Mouse (Mus musculus): ENCODE results near the gene Med23. TPM values are rescaled to one million over a fixed set of nuclear protein-coding genes. Genes with fewer than 3 reads are reported as not detected.

The Med23 gene
- 14.5 and 30.5 TPM in 2 replicates for polyA plus RNA-seq (2012; rRNA removed; ENCODE audit: low replicate concordance)

DNA sequence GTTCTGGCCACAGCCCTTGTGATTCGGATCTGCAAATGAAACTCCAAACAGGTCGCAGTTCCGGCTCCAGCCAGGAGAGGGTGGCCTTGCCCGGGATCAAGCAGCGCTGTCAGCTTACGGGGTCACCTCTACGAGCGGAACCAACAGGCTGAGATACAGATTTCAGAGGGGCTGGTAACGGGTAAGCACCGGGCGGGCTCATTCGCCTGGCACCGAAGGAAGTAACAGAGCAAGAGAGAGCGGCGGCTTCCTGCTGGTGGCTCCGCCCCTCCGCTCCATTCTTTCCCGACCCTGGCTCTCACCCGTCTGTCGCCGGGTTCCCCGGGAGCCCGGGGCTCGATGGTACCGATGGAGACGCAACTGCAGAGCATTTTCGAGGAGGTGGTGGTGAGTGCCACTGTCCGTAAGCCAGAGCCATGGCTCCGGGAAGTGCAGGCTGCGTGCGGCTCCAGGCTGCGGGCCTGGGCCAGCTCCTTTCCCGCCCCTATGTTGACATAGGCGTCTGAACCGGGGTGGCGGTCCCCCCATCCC is at the start of gene Med23:
Gene Med23, plus strand, starts transcription at position 227 of the 531 bp plus-strand sequence.

GRCm38 (mm10) chr10:24842676-24843075 is 27.1 kb upstream of the Med23 start, which contains the start of gene Enpp3:
Gene Enpp3, minus strand, starts transcription at chr10:24842823.

DNA sequence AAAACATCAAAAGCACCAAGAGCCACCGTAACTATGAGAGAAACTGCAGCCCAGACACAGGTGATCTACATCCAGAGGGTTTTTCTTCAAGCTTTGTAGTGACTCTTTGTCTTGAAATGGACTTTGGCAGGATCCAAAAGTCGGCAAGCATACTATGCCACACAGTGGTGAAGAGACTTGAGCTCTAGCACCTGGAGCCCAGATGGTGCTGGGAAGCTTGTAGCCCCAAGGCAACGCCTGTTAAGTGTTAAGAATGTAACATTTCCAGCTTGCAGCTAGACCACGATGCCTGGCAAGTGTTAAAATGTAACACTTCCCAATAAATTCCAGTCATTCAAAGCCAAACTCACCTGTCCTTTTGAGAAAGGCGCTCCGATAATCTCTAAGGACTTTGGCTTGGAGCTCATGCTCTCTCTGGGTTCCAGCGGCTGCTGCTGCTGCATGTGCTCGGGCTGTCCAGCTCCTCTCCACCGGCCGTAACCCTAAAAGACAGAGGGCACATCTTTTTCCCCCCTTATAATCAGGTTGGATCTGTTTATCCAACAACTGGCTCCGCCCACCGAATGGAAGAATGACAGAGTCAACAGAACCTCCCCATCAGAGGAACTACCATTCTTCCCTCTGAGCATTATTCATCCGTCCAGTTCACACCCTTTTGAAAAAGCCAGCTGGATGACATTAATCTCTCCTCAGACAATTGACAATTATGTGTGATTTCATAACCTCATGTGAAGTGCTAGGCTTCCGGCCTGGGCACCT is 57.4 kb downstream of the Med23 start, which contains the start of gene Arg1:
Gene Arg1, minus strand, starts transcription at position 523 of the 759 bp plus-strand sequence.

Other genes with a start within 250 kb of the Med23 start
- 0.97 and 4.8 TPM in 2 replicates for gene Enpp1, start 157.8 kb upstream of the Med23 start, polyA plus RNA-seq (2012; rRNA removed; ENCODE audit: low replicate concordance)
- gene Enpp3, start 27.2 kb upstream of the Med23 start, polyA plus RNA-seq (2012; rRNA removed; ENCODE audit: low replicate concordance): 4.7 and 39.4 TPM in 2 replicates
- gene Arg1, start 57.5 kb downstream of the Med23 start, polyA plus RNA-seq (2012; rRNA removed; ENCODE audit: low replicate concordance): 0.46 and 0.49 TPM in 2 replicates